Mouse (Mus musculus) brain, adult 2 months (tissue): ENCODE measurements around the gene Ak1.

Experiments
- DNase-seq: peaks from one replicate; pipeline ENCODE4 v3.0.0; 2011; ENCODE audit warnings: low read depth, low spot score

Ak1 gene

DNA sequence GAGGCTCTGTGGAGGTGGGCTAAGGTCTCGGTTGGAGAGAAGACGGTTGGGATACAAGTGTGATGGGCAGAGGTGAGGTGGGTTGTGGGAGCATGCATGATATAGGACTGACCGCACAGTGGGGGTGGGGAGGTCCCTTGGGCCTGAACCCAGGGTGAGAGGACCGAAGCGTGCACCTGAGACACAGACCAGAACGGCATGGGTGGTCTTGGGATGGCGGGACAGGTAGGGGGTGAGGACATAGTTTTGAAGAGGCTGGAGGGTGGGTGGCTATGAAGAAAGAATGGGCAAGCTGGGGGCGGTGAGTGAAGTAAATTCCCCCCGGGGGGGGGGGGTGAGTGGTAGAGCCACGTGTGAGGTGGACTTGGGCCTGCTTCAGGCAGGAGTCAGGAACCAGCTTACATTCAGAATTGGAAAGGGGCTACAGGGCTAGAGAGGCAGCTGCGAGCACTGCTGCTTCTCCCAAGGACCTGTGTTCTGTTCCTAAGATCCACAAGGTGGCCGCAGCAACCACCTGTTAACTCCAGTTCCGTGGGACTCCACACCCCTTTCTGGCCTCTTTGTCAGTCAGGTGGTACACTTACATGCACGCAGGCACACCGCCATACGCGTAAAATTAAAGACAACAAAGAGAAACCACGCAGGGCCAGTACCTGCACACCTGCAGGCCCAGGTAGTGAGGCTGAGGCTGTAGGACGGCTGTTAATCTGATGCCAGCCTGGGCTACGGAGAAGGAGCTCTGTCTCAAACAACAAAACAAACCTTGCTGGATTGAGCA is 5.9 kb downstream of the Ak1 start:
- DNase-seq, result peak; percentile 39

DNA sequence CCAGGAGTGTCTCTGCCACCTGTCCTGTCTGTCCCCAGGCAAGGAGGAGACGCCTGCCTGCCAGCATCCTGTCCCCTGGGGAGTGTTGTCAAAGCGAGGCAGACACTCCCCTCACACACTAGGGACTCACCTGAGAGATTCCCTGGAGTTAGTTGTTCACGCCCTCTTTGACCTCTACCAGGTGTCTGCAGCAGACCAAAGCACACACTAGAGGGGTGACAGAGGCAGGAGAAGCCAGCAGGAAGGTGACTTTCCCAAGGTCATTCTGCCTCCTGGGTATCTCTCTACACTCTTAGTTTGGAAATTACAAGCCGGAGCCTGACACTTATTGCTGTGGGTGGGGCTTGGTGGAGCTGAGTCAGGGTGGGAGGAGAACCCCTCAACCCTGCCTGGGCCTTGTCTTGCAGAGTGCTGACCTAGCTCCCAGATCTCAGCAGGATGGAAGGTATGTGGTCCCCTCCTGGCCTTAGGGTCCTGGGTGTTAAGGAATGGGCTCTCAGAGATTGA is 6.5 kb downstream of the Ak1 start:
- peak; percentile 36 for DNase-seq

- DNase-seq, result peak; percentile 73
Observed at GRCm38 (mm10) chr2:32628729-32629128, 7.2 kb downstream of the Ak1 start.

DNA sequence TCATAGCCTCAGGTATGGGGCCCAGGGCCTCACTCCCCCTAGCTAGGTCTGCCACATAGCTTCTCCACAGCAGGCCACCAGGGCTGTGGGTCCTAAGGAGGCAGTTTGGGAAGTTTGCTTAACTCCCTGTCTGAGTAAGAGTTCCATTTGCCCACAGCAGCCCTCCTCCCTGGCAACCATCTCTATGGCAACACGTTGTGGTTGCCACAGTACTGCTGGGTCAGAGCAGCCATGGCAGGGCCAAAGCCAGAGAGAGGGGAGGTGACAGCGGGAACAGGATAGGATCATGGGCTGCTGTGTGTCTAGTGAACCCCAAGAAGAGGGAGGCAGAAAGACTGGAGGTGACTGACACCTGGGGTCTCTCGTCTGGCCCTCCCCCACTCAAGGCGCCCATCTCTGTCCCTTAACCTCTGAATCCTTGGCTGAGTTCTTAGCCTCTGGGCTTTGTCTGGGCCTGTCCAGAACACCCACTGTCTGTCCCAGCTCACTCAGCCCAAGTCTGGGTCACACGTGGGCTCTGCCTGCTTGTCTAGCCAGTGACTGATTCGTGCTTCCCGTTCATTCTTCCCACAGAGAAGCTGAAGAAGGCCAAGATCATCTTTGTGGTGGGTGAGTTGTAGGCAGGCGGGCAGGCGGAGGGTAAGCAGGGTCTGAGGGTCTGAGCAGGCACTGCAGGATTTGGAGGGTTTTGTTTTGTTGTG is 7.9 kb downstream of the Ak1 start:
- peak; percentile 82 for DNase-seq

DNA sequence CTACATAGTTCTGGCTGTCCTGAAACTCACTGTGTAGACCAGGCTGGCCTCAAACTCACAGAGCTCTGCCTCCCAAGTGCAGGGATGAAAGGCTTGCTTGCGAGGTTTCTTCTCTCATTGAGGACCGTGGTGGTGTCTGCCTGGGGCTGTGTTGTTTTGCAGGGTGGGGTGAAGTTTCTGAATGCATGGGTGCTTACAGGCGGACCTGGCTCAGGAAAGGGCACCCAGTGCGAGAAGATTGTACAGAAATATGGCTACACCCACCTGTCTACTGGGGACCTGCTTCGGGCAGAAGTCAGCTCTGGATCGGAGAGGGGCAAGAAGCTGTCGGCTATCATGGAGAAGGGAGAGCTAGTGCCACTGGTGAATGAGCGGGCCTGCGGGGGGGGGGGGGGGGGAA is 8.5 kb downstream of the Ak1 start:
- DNase-seq, result no peak

- no peak for DNase-seq
Observed at GRCm38 (mm10) chr2:32631046-32631445, 9.5 kb downstream of the Ak1 start.

- DNase-seq, result peak; percentile 91
Observed at GRCm38 (mm10) chr2:32631737-32632394, 10.3 kb downstream of the Ak1 start.

DNA sequence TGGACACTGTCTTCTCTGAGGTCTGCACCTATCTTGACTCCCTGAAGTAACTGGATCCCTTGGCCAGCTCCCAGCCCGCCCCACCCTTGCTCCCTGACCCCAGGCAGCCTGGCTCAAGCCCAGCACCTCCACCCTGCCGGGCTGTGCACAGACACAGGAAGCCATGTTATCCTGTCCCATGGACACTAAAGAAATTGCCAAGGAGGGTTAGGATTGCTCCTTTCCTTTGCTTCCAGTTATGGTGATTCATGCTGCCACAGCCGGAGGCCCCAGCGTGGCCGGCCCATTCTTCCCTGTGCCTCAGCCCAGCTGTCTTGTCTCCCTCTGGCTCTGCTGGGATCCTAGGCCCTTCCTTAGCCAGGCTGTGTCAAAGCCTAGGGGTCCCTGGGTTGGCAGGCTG is 12.1 kb downstream of the Ak1 start:
- no peak for DNase-seq

- no peak for DNase-seq
Observed at GRCm38 (mm10) chr2:32634277-32635105, 12.9 kb downstream of the Ak1 start.

- DNase-seq, result no peak
Observed at GRCm38 (mm10) chr2:32636617-32637016, 15.1 kb downstream of the Ak1 start.

- DNase-seq, result no peak
Observed at GRCm38 (mm10) chr2:32637778-32638281, 16.3 kb downstream of the Ak1 start.

DNA sequence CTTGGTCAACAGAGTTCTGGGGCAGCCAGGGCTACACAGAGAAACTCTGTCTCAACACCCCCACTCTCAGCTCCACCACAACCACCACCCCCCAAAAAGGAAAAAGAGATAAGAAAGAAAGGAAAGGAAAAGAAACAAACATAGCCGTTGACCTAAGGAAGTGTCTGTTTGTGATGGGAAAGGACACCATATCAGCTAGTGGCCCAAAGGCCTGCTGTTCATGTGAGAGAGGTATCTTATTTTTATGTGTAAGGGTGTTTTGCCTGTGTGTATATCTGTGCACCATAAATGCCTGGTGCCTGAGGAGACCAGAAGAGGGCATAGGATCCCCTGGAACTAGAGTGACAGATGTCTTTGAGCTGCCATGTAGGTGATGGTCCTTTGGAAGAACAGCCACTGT is 18.1 kb downstream of the Ak1 start:
- no peak for DNase-seq

DNA sequence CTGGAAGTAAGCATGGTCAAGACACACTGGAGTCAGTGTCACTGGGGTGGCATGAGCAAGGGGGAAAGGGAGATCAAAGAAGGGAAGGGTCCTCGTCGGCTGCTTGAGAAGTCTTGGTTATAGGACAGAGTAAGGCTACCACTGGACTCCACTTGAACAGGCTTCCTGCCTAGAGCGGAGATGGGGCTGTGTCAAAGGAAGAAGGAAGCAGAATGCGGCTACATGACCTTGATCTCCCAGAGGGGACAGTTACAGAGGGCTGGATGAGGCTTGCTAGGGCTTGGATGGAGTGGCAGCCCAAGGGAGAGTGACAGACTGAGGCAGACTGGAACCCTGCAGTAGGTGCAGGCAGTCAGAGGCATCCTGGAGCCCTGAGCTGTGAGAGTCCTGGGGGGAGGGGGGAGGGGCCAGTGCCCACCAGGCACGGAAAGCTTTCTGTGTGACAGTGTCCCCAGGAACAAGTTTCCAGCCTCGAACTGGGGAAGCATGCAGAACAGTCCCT is 19.0 kb downstream of the Ak1 start:
- no peak for DNase-seq

DNA sequence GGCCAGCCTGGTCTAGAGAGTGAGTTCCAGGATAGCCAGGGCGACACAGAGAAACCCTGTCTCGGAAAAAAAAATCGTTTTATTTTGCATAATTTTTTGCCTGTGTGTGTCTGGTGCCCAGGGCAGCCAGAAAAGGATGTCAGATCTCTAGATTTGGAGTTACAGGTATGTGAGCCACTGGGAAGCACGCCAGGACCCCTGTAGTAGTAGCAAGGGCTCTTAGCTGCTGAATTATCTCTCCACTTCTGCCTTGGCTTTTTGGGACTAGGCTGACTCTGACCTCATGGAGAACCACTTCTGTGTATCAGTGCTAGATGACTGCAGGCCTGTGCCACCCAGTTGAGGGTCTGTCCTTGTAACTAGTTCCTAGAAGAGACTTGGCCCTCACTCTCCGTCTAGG is 20.3 kb downstream of the Ak1 start:
- no peak for DNase-seq

GRCm38 (mm10) chr2:32642813-32643212 is 21.3 kb downstream of the Ak1 start:
- DNase-seq, result no peak

GRCm38 (mm10) chr2:32644083-32644482 is 22.5 kb downstream of the Ak1 start:
- no peak for DNase-seq

GRCm38 (mm10) chr2:32644799-32645475 is 23.4 kb downstream of the Ak1 start:
- DNase-seq, result no peak

DNA sequence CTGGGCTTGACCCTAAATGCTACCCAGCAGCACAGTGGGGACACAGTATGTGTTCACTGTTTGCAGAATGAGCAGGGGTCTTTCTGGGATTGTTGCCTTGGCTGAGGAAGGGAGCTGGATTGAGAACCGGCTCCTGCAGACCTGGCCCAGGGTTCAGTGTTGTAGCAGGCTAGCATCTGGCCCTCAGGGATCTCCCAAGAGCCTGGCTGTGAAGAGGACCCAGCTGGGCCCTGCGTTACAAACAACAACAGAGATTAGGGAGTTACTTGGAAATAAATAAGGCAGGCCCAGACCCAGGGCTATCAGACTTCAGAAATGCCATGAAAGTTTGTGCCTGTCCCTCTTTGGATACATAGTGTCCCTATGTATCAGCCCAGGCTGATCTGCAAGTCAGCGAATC is 24.1 kb downstream of the Ak1 start:
- DNase-seq, result no peak

DNA sequence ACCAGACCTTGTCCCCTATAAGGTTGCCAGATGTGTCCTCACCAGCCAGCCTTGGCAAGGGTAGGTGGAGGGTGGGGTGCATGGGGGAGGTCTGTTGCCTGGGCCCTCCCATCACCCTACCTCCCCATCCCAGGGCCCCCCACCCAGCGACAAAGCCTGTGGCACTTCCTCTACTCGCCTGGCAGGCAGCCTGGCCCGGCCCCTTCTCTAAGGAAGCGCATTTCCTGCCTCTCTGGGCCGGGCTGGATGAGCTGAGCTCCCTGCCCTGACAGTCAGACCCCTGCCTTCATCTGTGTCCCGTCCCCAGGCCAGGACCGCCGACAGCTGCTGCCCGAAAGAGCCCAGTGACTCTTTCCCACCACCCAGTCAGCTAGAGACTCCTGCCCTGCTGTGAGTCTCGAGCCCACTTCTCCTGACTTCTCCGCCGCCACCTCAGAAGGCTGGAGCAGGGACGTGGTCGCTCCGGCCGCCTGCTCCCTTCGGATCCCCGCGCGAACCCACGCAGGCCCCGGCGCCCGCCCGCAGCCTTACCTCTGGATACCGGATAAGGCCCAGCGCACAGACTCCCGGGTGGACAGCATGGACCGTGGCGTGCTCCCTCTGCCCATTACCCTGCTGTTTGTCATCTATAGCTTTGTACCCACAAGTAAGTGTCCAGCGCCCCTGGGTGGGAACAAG is 25.0 kb downstream of the Ak1 start, which contains the start of gene Eng:
Eng (plus strand) TSS at position 217 of the 678 bp plus-strand sequence.
- no peak for DNase-seq

DNA sequence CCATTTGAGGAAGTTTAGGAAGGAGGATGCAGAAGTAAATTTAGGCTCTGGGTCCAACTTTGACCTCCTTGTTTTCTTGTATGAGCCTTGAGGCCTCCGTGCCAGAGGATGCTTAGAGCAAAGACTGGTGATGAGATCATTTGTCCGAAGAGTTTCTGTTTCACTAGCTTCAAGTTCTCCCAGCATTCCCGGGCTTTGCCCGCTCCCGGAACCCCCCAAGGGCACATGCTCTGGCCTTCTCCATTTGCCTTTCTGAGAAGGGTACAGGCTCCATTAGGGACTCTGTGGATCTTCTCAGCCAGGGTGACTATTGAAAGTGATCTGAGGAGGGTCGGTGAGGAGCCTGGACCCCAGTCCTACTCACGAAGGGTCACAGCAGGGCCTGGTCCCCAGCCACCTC is 25.8 kb downstream of the Ak1 start:
- no peak for DNase-seq
